Mouse (Mus musculus) MEL (cell line): ENCODE measurements around the gene Plxnd1. TPM values are rescaled to one million over a fixed set of nuclear protein-coding genes. Genes with fewer than 3 reads are reported as not detected.

Experiments used
- DNase-seq: peaks from one replicate; pipeline ENCODE4 v3.0.0; 2011; ENCODE audit warnings: low read depth, low spot score
- H3K27ac ChIP-seq: 2 replicates; pipeline ENCODE4 v1.5.1; 2012; ENCODE audit warnings: low read depth, mild to moderate bottlenecking, control low read depth, low read length, moderate library complexity; ENCODE audit not compliant: control insufficient read depth
- H3K27me3 ChIP-seq, 2 experiments: fragments of 150-350 bp in 1 of 2; sonication (generic) in 1 of 2; 2 replicates each; pipeline ENCODE4 v1.6.1; 2012; ENCODE audit warnings: low read length in 2 of 2, mild to moderate bottlenecking in 2 of 2, improper control_type of control experiment in 1 of 2, moderate library complexity in 1 of 2; ENCODE audit not compliant: insufficient read depth in 2 of 2, control insufficient read depth in 1 of 2
- H3K36me3 ChIP-seq, 2 experiments: 2 replicates each; pipeline ENCODE4 v1.6.1; 2012 to 2014; ENCODE audit warnings: low read length in 2 of 2, improper control_type of control experiment in 1 of 2, inconsistent platforms in 1 of 2, mild to moderate bottlenecking in 1 of 2; ENCODE audit not compliant: insufficient read depth in 2 of 2, control insufficient read depth in 1 of 2
- H3K4me1 ChIP-seq, 2 experiments: fragments of 150-350 bp in 1 of 2; sonication (generic) in 1 of 2; 2 replicates each; pipeline ENCODE4 v1.6.1; 2012; ENCODE audit warnings: low read length in 2 of 2, improper control_type of control experiment in 1 of 2, mild to moderate bottlenecking in 1 of 2; ENCODE audit not compliant: insufficient read depth in 2 of 2, control insufficient read depth in 1 of 2
- H3K4me3 ChIP-seq, 2 experiments: fragments of 150-350 bp in 1 of 2; sonication (generic) in 1 of 2; 2 replicates each; pipeline ENCODE4 v1.5.1; 2012; ENCODE audit warnings: low read depth in 2 of 2, low read length in 2 of 2, mild to moderate bottlenecking in 2 of 2, moderate library complexity in 2 of 2, control low read depth in 1 of 2, improper control_type of control experiment in 1 of 2; ENCODE audit not compliant: control insufficient read depth in 1 of 2, insufficient read depth in 1 of 2
- H3K79me2 ChIP-seq: 2 replicates; pipeline ENCODE4 v1.6.1; 2012; ENCODE audit warnings: mild to moderate bottlenecking, low read length, moderate library complexity; ENCODE audit not compliant: control insufficient read depth, poor library complexity, insufficient read depth
- H3K9ac ChIP-seq: 2 replicates; pipeline ENCODE4 v1.6.1; 2012; ENCODE audit warnings: low read depth, mild to moderate bottlenecking, control low read depth, low read length, moderate library complexity; ENCODE audit not compliant: control insufficient read depth, poor library complexity, severe bottlenecking
- H3K9me3 ChIP-seq: fragments of 150-350 bp; sonication (generic); replicated peaks from 2 replicates; pipeline ENCODE4 v1.6.1; 2012; ENCODE audit warnings: mild to moderate bottlenecking, low read length, improper control_type of control experiment, moderate library complexity; ENCODE audit not compliant: insufficient read depth
- BHLHE40 ChIP-seq: IDR thresholded peaks from 2 replicates; pipeline ENCODE4 v1.6.1; 2012; ENCODE audit warnings: low read depth, mild to moderate bottlenecking, inconsistent platforms, low read length, improper control_type of control experiment, borderline replicate concordance
- CHD1 ChIP-seq: IDR thresholded peaks from 2 replicates; pipeline ENCODE4 v1.6.1; 2012; ENCODE audit warnings: low read depth, mild to moderate bottlenecking, inconsistent platforms, low read length, improper control_type of control experiment
- CHD2 ChIP-seq: IDR thresholded peaks from 2 replicates; pipeline ENCODE4 v1.6.1; 2011; ENCODE audit warnings: low read length, improper control_type of control experiment
- CTCF ChIP-seq, 3 experiments: IDR thresholded peaks in 2 of 3; conservative IDR thresholded peaks in 1 of 3; 2 replicates each; pipeline ENCODE4 v1.5.1; 2011 to 2012; ENCODE audit warnings: low read length in 3 of 3, low read depth in 2 of 3, mild to moderate bottlenecking in 2 of 3, improper control_type of control experiment in 1 of 3, inconsistent platforms in 1 of 3, mixed read lengths in 1 of 3, moderate library complexity in 1 of 3; ENCODE audit not compliant: control insufficient read depth in 1 of 3, insufficient read depth in 1 of 3, poor library complexity in 1 of 3, severe bottlenecking in 1 of 3
- E2F4 ChIP-seq: IDR thresholded peaks from 2 replicates; pipeline ENCODE4 v1.6.1; 2011; ENCODE audit warnings: low read depth, low read length, improper control_type of control experiment, borderline replicate concordance
- ELF1 ChIP-seq: IDR thresholded peaks from 2 replicates; pipeline ENCODE4 v1.6.1; 2014; ENCODE audit warnings: low read depth, mild to moderate bottlenecking, inconsistent platforms, low read length, improper control_type of control experiment, moderate library complexity
- EP300 ChIP-seq, 2 experiments: IDR thresholded peaks; 2 replicates each; pipeline ENCODE4 v1.6.1; 2011; ENCODE audit warnings: improper control_type of control experiment in 2 of 2, low read length in 2 of 2, low read depth in 1 of 2, mild to moderate bottlenecking in 1 of 2
- KAT2A ChIP-seq: conservative IDR thresholded peaks from 2 replicates; pipeline ENCODE4 v1.6.1; 2012; ENCODE audit warnings: low read depth, low read length, improper control_type of control experiment, inconsistent platforms
- MAZ ChIP-seq: IDR thresholded peaks from 2 replicates; pipeline ENCODE4 v1.6.1; 2012; ENCODE audit warnings: low read depth, mild to moderate bottlenecking, inconsistent platforms, low read length, improper control_type of control experiment
- MEF2A ChIP-seq: IDR thresholded peaks from 2 replicates; pipeline ENCODE4 v1.6.1; 2014; ENCODE audit warnings: low read depth, mild to moderate bottlenecking, inconsistent platforms, low read length, improper control_type of control experiment; ENCODE audit not compliant: poor library complexity, insufficient replicate concordance, severe bottlenecking; ENCODE audit errors: extremely low read depth
- MYB ChIP-seq: IDR thresholded peaks from 2 replicates; pipeline ENCODE4 v1.6.1; 2011; ENCODE audit warnings: mild to moderate bottlenecking, low read depth, low read length, improper control_type of control experiment
- MYC ChIP-seq: IDR thresholded peaks from 2 replicates; pipeline ENCODE4 v1.6.1; 2011; ENCODE audit warnings: low read depth, mild to moderate bottlenecking, low read length, improper control_type of control experiment, moderate library complexity
- POLR2A ChIP-seq, 2 experiments: IDR thresholded peaks; 2 replicates each; pipeline ENCODE4 v1.6.1; 2011 to 2012; ENCODE audit warnings: low read length in 2 of 2, mild to moderate bottlenecking in 2 of 2, control low read depth in 1 of 2, improper control_type of control experiment in 1 of 2, low read depth in 1 of 2, moderate library complexity in 1 of 2; ENCODE audit not compliant: control insufficient read depth in 1 of 2, insufficient read depth in 1 of 2, poor library complexity in 1 of 2
- POLR2AphosphoS2 ChIP-seq: IDR thresholded peaks from 2 replicates; pipeline ENCODE4 v1.6.1; 2011; ENCODE audit warnings: low read length, improper control_type of control experiment
- POLR2AphosphoS5 ChIP-seq: IDR thresholded peaks from 2 replicates; pipeline ENCODE4 v1.6.1; 2012; ENCODE audit warnings: low read depth, borderline replicate concordance, mild to moderate bottlenecking, inconsistent platforms, low read length, moderate library complexity, mixed read lengths
- RCOR1 ChIP-seq: IDR thresholded peaks from 2 replicates; pipeline ENCODE4 v1.6.1; 2012; ENCODE audit warnings: low read depth, mild to moderate bottlenecking, inconsistent platforms, low read length, improper control_type of control experiment
- SIN3A ChIP-seq: IDR thresholded peaks from 2 replicates; pipeline ENCODE4 v1.6.1; 2012; ENCODE audit warnings: low read length, improper control_type of control experiment, inconsistent platforms
- TBP ChIP-seq: IDR thresholded peaks from 2 replicates; pipeline ENCODE4 v1.8.0; 2011; ENCODE audit warnings: low read depth, low read length, improper control_type of control experiment
- USF1 ChIP-seq: IDR thresholded peaks from 2 replicates; pipeline ENCODE4 v1.6.1; 2014; ENCODE audit warnings: low read depth, mild to moderate bottlenecking, inconsistent platforms, low read length, improper control_type of control experiment, moderate library complexity
- USF2 ChIP-seq, 2 experiments: IDR thresholded peaks; 2 replicates each; pipeline ENCODE4 v1.6.1; 2011 to 2012; ENCODE audit warnings: improper control_type of control experiment in 2 of 2, low read length in 2 of 2, borderline replicate concordance in 1 of 2, inconsistent platforms in 1 of 2, low read depth in 1 of 2, mild to moderate bottlenecking in 1 of 2; ENCODE audit not compliant: insufficient read depth in 1 of 2
- polyA plus RNA-seq, 2 experiments: library from polyadenylated mRNA; stranded (reverse) in 1 of 2; unstranded in 1 of 2; fragments of >175 nt in 1 of 2; fragments of >200 nt in 1 of 2; gene quantifications; 2 replicates each; pipeline versions ENCODE4 v1.2.1 to v1.2.4; 2012; ENCODE audit warnings: low replicate concordance in 2 of 2, low read depth in 1 of 2; ENCODE audit not compliant: insufficient read length in 2 of 2, insufficient read depth in 1 of 2, missing spikeins in 1 of 2
- total RNA-seq: library from RNA; depleted of rRNA; stranded (reverse); fragments of 300-350 nt; gene quantifications from 2 replicates; pipeline ENCODE4 v1.2.3, GENCODE M21; 2012

Gene Plxnd1
- total and polyA plus RNA-seq, 3 experiments: 4.8 to 19.2 TPM; not detected in 1

- no peaks in the 10 kb centered on the region for H3K4me1 ChIP-seq
- H3K4me3 ChIP-seq: no peak overlapping the region
Measured at GRCm38 (mm10) chr6:116004716-116005115, 9.9 kb upstream of the Plxnd1 start.

GRCm38 (mm10) chr6:116004069-116004468 is 9.3 kb upstream of the Plxnd1 start:
- Histone ChIP-seq H3K4me1 (peaks cover 0 to 4% of the 10 kb centered on the region in 2 experiments; a peak in 1 of 4 replicates), H3K36me3 (no peaks in the 10 kb centered on the region), H3K79me2 (no peaks in the 10 kb centered on the region), H3K9me3 (no peaks in the 10 kb centered on the region), H3K27me3 (no peaks in the 10 kb centered on the region), H3K4me3 (no peak overlapping the region), H3K27ac (no peak overlapping the region), H3K9ac (no peak overlapping the region)
- no peak for DNase-seq
- no peak for TF ChIP-seq TBP
- TF ChIP-seq SIN3A: no peak
- TF ChIP-seq CTCF (IDR thresholded peaks at IDR 0.05 in 2 of 3, conservative IDR thresholded peaks at IDR 0.05 in 1 of 3; ENCODE audit: control insufficient read depth in 1 of 3, insufficient read depth in 1 of 3, low read depth in 2 of 3, low read length in 3 of 3, poor library complexity in 1 of 3, severe bottlenecking in 1 of 3): no peak
- no peak for TF ChIP-seq CHD1
- no peak for TF ChIP-seq RCOR1
- no peak for TF ChIP-seq POLR2AphosphoS5
- no peak for TF ChIP-seq ELF1
- no peak for TF ChIP-seq MEF2A
- no peak for TF ChIP-seq EP300 (IDR thresholded peaks at IDR 0.05; ENCODE audit: low read depth in 1 of 2, low read length in 2 of 2)
- TF ChIP-seq USF1: no peak
- no peak for TF ChIP-seq POLR2A (IDR thresholded peaks at IDR 0.05; ENCODE audit: control insufficient read depth in 1 of 2, insufficient read depth in 1 of 2, low read depth in 1 of 2, low read length in 2 of 2, poor library complexity in 1 of 2)
- TF ChIP-seq MYB: no peak
- TF ChIP-seq POLR2AphosphoS2: no peak
- TF ChIP-seq MYC: no peak
- no peak for TF ChIP-seq BHLHE40
- TF ChIP-seq E2F4: no peak
- no peak for TF ChIP-seq USF2 (IDR thresholded peaks at IDR 0.05; ENCODE audit: borderline replicate concordance in 1 of 2, insufficient read depth in 1 of 2, low read depth in 1 of 2, low read length in 2 of 2)
- TF ChIP-seq MAZ: no peak

More at GRCm38 (mm10) chr6:116004716-116005115, 9.9 kb upstream of the Plxnd1 start:
- no peaks in the 10 kb centered on the region for H3K36me3 ChIP-seq
- no peaks in the 10 kb centered on the region for H3K27me3 ChIP-seq
- no peak overlapping the region for H3K9ac ChIP-seq
- H3K27ac ChIP-seq: no peak overlapping the region
- no peak for DNase-seq
- no peaks in the 10 kb centered on the region for H3K79me2 ChIP-seq
- TF ChIP-seq MEF2A (no peak), CHD2 (no peak), KAT2A (no peak)
- no peaks in the 10 kb centered on the region for H3K9me3 ChIP-seq
